ENCODE assay signal across 23 mouse cellular contexts in genomic region chr14:11941989-11942514, GRCm38 (mm10).
DNase-seq lines count a peak whose midpoint lies in the region; ATAC-seq and TF ChIP-seq lines count a peak whose summit lies in the region.
"Had no signal": no experiment of that assay in that cellular context is flagged by ENCODE, and none has a peak within 500 bp of the region (broad histone marks: within the 10 kb centered on the region; RNA-seq: fewer than 3 reads in every experiment).

No protein-coding gene starts in this region.

- peak; percentile 12 for DNase-seq in cerebellum, adult 11-12 months
- DNase-seq in cerebellum, adult 9-11 months, result no peak
- no peak for DNase-seq in kidney, adult 2 months
- peak; percentile 4 for DNase-seq in lung, postnatal 10 days
- no peak for DNase-seq in lung, postnatal 36 days
- no peak for DNase-seq in urinary bladder, postnatal 25 days (ENCODE audit: low spot score)
- DNase-seq: adrenal gland, postnatal 14 days; embryo, embryonic 11 days; forebrain, postnatal 0 days; gastrocnemius, adult 2 months; gastrocnemius, postnatal 25 days; heart, postnatal 36 days had no signal

- no peak for TF ChIP-seq CTCF in kidney, adult 2 months (conservative IDR thresholded peaks at IDR 0.05; ENCODE audit: insufficient read depth, insufficient read length, low read depth, low read length)

- no peaks in the 10 kb centered on the region for H3K36me3 ChIP-seq in kidney, embryonic 14.5 days (ENCODE audit: control insufficient read depth, insufficient read depth, low read length)
- no peaks in the 10 kb centered on the region for H3K36me3 ChIP-seq in kidney, adult 2 months (ENCODE audit: control insufficient read depth, insufficient read depth, low read length)
- H3K36me3 ChIP-seq: embryonic facial prominence, embryonic 15.5 days; heart, embryonic 13.5 days; hindbrain, embryonic 12.5 days had no signal

- no peak overlapping the region for H3K4me2 ChIP-seq in kidney, embryonic 14.5 days (replicated peaks; ENCODE audit: low read depth, low read length)
- H3K4me2 ChIP-seq: embryonic facial prominence, embryonic 15.5 days; heart, embryonic 13.5 days; hindbrain, embryonic 12.5 days had no signal

- H3K4me3 ChIP-seq in kidney, embryonic 14.5 days (ENCODE audit: low read length), result no peak overlapping the region
- no peak overlapping the region for H3K4me3 ChIP-seq in kidney, adult 2 months (ENCODE audit: insufficient read depth, low read depth, low read length)
- H3K4me3 ChIP-seq: embryonic facial prominence, embryonic 15.5 days; erythroblast, embryonic 14.5 days; gastrocnemius, adult 2 months; heart, embryonic 13.5 days; hindbrain, embryonic 12.5 days had no signal

- peaks cover 5% of the 10 kb centered on the region; the same call in 1 of the 2 replicates for H3K4me1 ChIP-seq in kidney, embryonic 14.5 days (ENCODE audit: control insufficient read depth, insufficient read depth, low read length)
- H3K4me1 ChIP-seq in kidney, adult 2 months (ENCODE audit: control insufficient read depth, insufficient read depth, low read length), result peaks cover 10% of the 10 kb centered on the region; the same call in 1 of the 2 replicates
- H3K4me1 ChIP-seq: embryonic facial prominence, embryonic 15.5 days; hindbrain, embryonic 12.5 days had no signal

- H3K9ac ChIP-seq in kidney, embryonic 14.5 days (ENCODE audit: low read depth, low read length), result no peak overlapping the region
- H3K9ac ChIP-seq: embryonic facial prominence, embryonic 15.5 days; forebrain, postnatal 0 days; heart, embryonic 13.5 days; hindbrain, embryonic 12.5 days had no signal

- TF ChIP-seq POLR2A in kidney, adult 2 months (IDR thresholded peaks at IDR 0.05; ENCODE audit: low read depth, low read length), result no peak

- no peaks in the 10 kb centered on the region for H3K27me3 ChIP-seq in kidney, embryonic 14.5 days (ENCODE audit: control insufficient read depth, insufficient read depth, low read length)
- no peaks in the 10 kb centered on the region for H3K27me3 ChIP-seq in kidney, adult 2 months (replicated peaks; ENCODE audit: control insufficient read depth, insufficient read depth, low read length)
- H3K27me3 ChIP-seq: embryonic facial prominence, embryonic 15.5 days; heart, embryonic 13.5 days; hindbrain, embryonic 12.5 days; Patski had no signal

- ATAC-seq in kidney, embryonic 14.5 days (ENCODE audit: low FRiP score, low TSS enrichment), result peak; percentile 61; the same call in 1 of the 2 replicates
- ATAC-seq in frontal cortex, adult (ENCODE audit: low TSS enrichment), result no peak
- ATAC-seq: activated CD4-positive, CD25-positive, alpha-beta regulatory T cell, adult 4 months; forebrain, postnatal 0 days; hindbrain, embryonic 16.5 days; inflammation-experienced regulatory T-cells, adult 6 months; intestine, postnatal 0 days; Patski had no signal

- WGBS in kidney, embryonic 14.5 days, result 38% methylated on average over 5 of the region's 5 CpGs
- 44% methylated on average over 5 of the region's 5 CpGs for WGBS in kidney, adult 2 months

- peak overlapping the region; percentile 18; the same call in 1 of the 2 replicates for H3K27ac ChIP-seq in kidney, embryonic 14.5 days (ENCODE audit: low read depth, low read length)
- no peak overlapping the region for H3K27ac ChIP-seq in kidney, adult 2 months (ENCODE audit: insufficient read depth, low read depth, low read length)
- H3K27ac ChIP-seq: embryonic facial prominence, embryonic 15.5 days; gastrocnemius, adult 2 months; heart, embryonic 13.5 days; hindbrain, embryonic 12.5 days had no signal

- H3K9me3 ChIP-seq in kidney, embryonic 14.5 days (ENCODE audit: control insufficient read depth, low read length), result no peaks in the 10 kb centered on the region
- H3K9me3 ChIP-seq: embryonic facial prominence, embryonic 15.5 days; heart, embryonic 13.5 days; hindbrain, embryonic 12.5 days had no signal

Comparison
In these comparisons a context has a peak if more than half of its experiments do, and no peak if none do; other contexts are left out.
1. DNase-seq: peak in cerebellum, adult 11-12 months (single experiment) and lung, postnatal 10 days (single experiment); none in cerebellum, adult 9-11 months (single experiment), kidney, adult 2 months (single experiment), lung, postnatal 36 days (single experiment) and urinary bladder, postnatal 25 days (single experiment).